8 mouse cellular contexts compared by ENCODE assay signal in genomic region chr19:26748676-26749075, GRCm38 (mm10).
A peak's percentile ranks its signal among the peaks of the same experiment; 100 is the strongest.
DNase-seq lines count a peak whose midpoint lies in the region; ATAC-seq and TF ChIP-seq lines count a peak whose summit lies in the region.

No protein-coding gene starts in this region.

- peak overlapping the region; percentile 55 for H3K4me3 ChIP-seq in lung, adult 2 months (replicated peaks; ENCODE audit: extremely low read depth, low read depth, low read length)
- H3K4me3 ChIP-seq in embryonic facial prominence, embryonic 11.5 days (ENCODE audit: low read depth, low read length): peak overlapping the region; percentile 48

- TF ChIP-seq POLR2A in lung, adult 2 months (IDR thresholded peaks at IDR 0.05; ENCODE audit: borderline replicate concordance, extremely low read depth, low read depth, low read length): no peak

- peak overlapping the region; percentile 99 for H3K27ac ChIP-seq in embryonic facial prominence, embryonic 11.5 days (replicated peaks; ENCODE audit: low read depth, low read length)

- H3K27me3 ChIP-seq in embryonic facial prominence, embryonic 11.5 days (ENCODE audit: control insufficient read depth, insufficient read depth, low read length): no peaks in the 10 kb centered on the region

- H3K9ac ChIP-seq in embryonic facial prominence, embryonic 11.5 days (replicated peaks; ENCODE audit: low read length): peak overlapping the region; percentile 57

- ATAC-seq in embryonic facial prominence, embryonic 11.5 days (replicated peaks; ENCODE audit: insufficient number of reproducible peaks, low FRiP score, low TSS enrichment, low read depth): no peak

- DNase-seq in lung, adult 2 months: no peak
- no peak for DNase-seq in lung, postnatal 36 days
- peak; percentile 66 for DNase-seq in embryonic facial prominence, embryonic 11.5 days (ENCODE audit: low spot score)
- DNase-seq in large intestine, adult 2 months (ENCODE audit: low read depth, low spot score): peak; percentile 3
- peak; percentile 53 for DNase-seq in retina, embryonic 14.5 days (ENCODE audit: low spot score)
- no peak for DNase-seq in adrenal gland, postnatal 4 days (ENCODE audit: low spot score in 2 of 2)
- no peak for DNase-seq in layer of hippocampus, postnatal 14 days (ENCODE audit: low spot score in 2 of 2)
- no peak for DNase-seq in urinary bladder, postnatal 14 days (ENCODE audit: low spot score)

- under 1% methylated on average over 6 of the region's 6 CpGs for WGBS in lung, adult 2 months
- under 1% methylated on average over 6 of the region's 6 CpGs for WGBS in embryonic facial prominence, embryonic 11.5 days
- under 1% methylated on average over 6 of the region's 6 CpGs for WGBS in large intestine, adult 2 months

- H3K36me3 ChIP-seq in embryonic facial prominence, embryonic 11.5 days (replicated peaks; ENCODE audit: control insufficient read depth, insufficient read depth, low read depth, low read length): no peaks in the 10 kb centered on the region; the same call in 1 of the 2 replicates

- peak overlapping the region; percentile 72 for H3K4me2 ChIP-seq in embryonic facial prominence, embryonic 11.5 days (ENCODE audit: low read depth, low read length)

- no peak for TF ChIP-seq CTCF in lung, adult 2 months (IDR thresholded peaks at IDR 0.05; ENCODE audit: insufficient read depth, low read length)

- peaks cover 19% of the 10 kb centered on the region for H3K4me1 ChIP-seq in lung, adult 2 months (ENCODE audit: control insufficient read depth, insufficient read depth, low read length)
- H3K4me1 ChIP-seq in embryonic facial prominence, embryonic 11.5 days (ENCODE audit: control insufficient read depth, insufficient read depth, low read length): no peaks in the 10 kb centered on the region

- H3K9me3 ChIP-seq in embryonic facial prominence, embryonic 11.5 days (replicated peaks; ENCODE audit: control insufficient read depth, low read length): no peaks in the 10 kb centered on the region

Comparison
In these comparisons a context has a peak if more than half of its experiments do, and no peak if none do; other contexts are left out.
1. DNase-seq: peak in embryonic facial prominence, embryonic 11.5 days (single experiment), large intestine, adult 2 months (single experiment) and retina, embryonic 14.5 days (single experiment); none in lung, adult 2 months (single experiment), lung, postnatal 36 days (single experiment), adrenal gland, postnatal 4 days (0 of 2), layer of hippocampus, postnatal 14 days (0 of 2) and urinary bladder, postnatal 14 days (single experiment).